Mouse (Mus musculus): ENCODE results near the gene Ccr1l1. TPM values are rescaled to one million over a fixed set of nuclear protein-coding genes. Genes with fewer than 3 reads are reported as not detected.

Gene Ccr1l1
- polyA plus RNA-seq, 1 experiment from 2014 or later = not detected

DNA sequence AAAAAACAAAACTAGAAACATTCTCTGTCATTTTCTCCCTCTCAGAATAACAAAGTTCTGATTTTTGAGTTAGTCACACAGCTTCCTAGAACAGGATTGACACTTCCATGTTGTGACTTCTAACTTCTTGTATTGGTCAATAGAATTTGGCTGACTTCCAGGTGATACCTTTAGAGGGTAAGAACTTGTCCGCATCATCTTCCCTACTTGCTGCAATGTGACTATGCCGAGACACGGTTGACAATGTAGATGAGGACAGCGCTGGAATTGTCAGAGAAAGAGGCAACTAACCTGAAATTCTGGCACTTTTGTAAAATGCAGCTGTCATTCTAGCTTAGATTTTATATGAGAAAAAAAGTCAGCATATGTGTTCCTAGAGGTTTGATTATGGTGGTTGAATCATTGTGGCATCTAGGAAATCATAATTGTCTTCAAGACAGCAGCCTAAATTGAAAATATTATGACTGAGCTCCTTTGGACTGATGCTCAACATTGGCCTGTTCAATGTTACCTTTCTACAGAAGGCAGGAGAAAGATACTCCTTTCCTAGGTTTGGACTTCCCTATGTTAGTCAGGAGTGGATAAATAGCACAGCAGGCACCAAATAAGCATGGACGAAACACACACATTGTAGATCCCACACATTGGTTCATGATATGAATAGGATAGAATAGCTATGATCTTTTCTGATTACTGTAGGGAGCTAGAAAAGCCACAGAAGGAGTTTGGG is 44.3 kb downstream of the Ccr1l1 start:
- Histone ChIP-seq H3K27me3 (no peaks in the 10 kb centered on the region), H3K4me2 (no peak overlapping the region), H3K27ac (no peak overlapping the region), H3K36me3 (no peaks in the 10 kb centered on the region), H3K9ac (no peak overlapping the region), H3K4me1 (peaks cover 4% of the 10 kb centered on the region; the same call in 1 of the 2 replicates), H3K9me3 (no peaks in the 10 kb centered on the region), H3K4me3 (no peak overlapping the region)
- WGBS = 91% methylated on average over 5 of the region's 5 CpGs
- no peak for ATAC-seq (ENCODE audit: borderline replicate concordance, extremely low read depth, low FRiP score, low TSS enrichment)

DNA sequence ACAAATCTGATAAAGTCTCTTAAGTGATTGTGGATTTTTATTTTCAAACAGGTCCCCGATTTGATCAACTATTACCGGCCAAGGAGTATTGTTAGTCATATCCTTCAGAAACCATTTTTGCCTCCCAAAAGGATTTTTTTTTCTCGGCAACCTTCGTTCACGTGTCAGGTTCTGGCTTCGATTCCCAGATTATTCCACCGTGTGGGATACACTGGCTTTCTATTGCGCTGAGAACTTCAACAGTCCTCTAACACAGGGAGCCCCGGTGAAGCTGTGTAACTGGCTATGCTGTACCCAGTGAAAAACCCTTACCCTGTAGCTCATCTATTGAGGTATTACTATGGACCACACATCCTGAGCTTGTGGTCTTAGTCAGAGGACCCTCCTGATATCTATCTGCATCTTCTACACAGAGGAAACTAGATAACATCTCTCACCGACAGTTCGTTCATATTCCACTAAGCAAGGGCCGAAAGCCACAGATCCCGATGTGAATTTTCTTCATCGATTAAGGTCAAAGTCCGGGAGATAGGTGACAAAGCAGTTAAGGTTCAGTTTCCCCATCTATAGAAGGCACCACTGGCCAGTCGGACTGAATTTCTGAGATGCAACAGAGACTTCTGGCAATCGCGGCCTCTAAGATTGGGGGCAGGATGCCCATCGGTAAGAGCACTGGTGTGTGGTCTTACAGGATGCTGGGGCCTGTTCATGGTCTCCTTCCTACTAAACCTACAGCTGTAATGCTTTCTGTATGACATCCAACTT is 45.1 kb downstream of the Ccr1l1 start:
- no peak overlapping the region for H3K9ac ChIP-seq
- H3K4me3 ChIP-seq = no peak overlapping the region
- WGBS = 90% methylated on average over 19 of the region's 19 CpGs
- H3K36me3 ChIP-seq = no peaks in the 10 kb centered on the region
- no peak overlapping the region for H3K27ac ChIP-seq
- no peak overlapping the region for H3K4me2 ChIP-seq
- H3K9me3 ChIP-seq = no peaks in the 10 kb centered on the region
- ATAC-seq (ENCODE audit: borderline replicate concordance, extremely low read depth, low FRiP score, low TSS enrichment) = no peak
- peaks cover 7% of the 10 kb centered on the region; the same call in 1 of the 2 replicates for H3K4me1 ChIP-seq
- H3K27me3 ChIP-seq = no peaks in the 10 kb centered on the region

DNA sequence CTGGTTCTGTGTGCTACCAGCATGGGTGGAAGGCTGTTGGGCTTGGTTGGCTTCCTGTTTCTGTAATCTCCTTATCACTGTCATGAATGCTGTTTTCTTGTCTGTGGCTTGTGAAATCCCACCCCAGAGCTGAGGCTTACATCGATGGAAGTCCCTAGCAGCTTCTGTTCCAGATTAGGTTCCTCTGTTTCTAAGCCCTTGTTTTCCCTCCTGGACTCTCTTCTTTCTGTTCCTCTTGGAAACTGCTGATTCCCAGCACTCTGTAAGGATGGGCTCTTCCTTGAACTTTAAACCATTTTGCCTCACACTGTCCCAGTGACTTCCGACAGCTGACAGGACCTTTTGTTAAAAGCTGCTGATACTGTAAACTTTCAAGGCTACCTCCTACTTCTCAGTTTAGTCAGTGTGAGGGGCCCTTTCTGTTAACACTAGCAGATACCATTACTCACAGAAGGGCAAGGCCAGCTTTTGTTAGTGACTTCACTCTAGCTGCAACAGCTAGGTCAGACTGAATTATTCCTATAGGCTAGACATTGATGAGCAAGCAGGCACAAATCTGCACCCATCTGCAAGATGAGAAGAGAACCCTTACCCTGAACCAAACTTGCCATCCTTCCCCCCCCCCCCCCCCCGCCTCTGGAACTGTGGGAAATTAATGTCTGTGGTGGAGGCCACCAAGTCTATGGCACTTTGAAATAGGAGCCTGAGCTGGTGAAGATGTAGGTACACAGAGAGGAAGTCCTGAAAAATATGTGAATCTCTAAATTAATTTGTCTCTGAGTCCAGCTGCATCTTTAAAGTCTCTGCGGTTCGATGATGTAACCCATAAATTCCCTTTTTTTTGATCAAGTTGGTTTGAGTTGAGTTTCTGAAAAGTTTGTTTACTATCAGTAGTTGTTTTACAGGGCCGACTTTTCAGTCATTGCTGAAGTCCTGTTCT is 46.2 kb downstream of the Ccr1l1 start:
- Histone ChIP-seq H3K4me3 (no peak overlapping the region), H3K4me2 (no peak overlapping the region), H3K4me1 (peaks cover 7% of the 10 kb centered on the region; the same call in 1 of the 2 replicates), H3K36me3 (no peaks in the 10 kb centered on the region), H3K9ac (no peak overlapping the region), H3K27ac (no peak overlapping the region), H3K27me3 (no peaks in the 10 kb centered on the region), H3K9me3 (no peaks in the 10 kb centered on the region)
- WGBS = 49% methylated on average over 6 of the region's 6 CpGs
- no peak for ATAC-seq (ENCODE audit: borderline replicate concordance, extremely low read depth, low FRiP score, low TSS enrichment)

DNA sequence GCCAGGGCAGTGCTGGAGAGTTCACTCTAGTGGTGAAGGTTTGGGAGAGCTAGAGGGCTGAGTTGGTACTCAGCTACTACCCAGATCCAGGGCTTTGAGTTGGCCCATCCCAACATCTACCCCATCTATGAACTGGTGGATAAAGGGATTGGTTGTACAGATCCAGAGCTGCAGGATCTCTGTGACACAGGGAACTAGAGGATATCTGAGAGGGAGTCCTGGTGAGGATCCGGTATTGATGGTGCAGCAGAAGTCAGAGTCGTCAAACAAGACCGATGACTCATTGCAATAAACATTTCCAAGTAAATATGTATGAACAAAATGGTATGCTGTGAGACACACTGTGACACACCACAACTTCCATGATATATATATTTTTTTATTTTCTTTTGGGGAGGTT is 47.3 kb downstream of the Ccr1l1 start:
- 85% methylated on average over 3 of the region's 3 CpGs for WGBS
- no peak overlapping the region for H3K4me2 ChIP-seq
- H3K36me3 ChIP-seq = no peaks in the 10 kb centered on the region
- no peak for ATAC-seq (ENCODE audit: borderline replicate concordance, extremely low read depth, low FRiP score, low TSS enrichment)
- no peak overlapping the region for H3K27ac ChIP-seq
- H3K9ac ChIP-seq = no peak overlapping the region
- H3K4me3 ChIP-seq = no peak overlapping the region
- H3K9me3 ChIP-seq = no peaks in the 10 kb centered on the region
- no peaks in the 10 kb centered on the region for H3K27me3 ChIP-seq
- H3K4me1 ChIP-seq = peaks cover 7% of the 10 kb centered on the region; the same call in 1 of the 2 replicates

DNA sequence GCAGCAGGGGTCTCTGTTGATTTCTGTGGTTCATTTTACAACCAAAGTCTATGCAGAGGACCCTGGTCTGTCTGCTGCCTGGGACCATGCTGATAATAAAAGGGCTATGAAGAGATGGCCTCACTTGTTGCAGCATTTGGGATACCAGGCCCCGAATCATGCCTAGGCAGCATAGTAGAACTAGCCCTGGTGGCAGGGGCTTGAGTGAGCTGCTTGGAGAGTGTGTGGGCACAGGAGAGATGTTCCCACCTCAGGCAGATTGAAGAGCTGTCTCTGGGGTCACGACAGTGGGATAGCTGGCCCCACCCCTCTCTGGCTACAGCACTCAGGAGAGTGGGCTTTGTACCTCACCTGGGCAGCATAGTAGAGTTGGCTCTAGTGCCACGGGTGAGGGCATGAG is 47.7 kb downstream of the Ccr1l1 start:
- WGBS = 68% methylated on average over 3 of the region's 3 CpGs

DNA sequence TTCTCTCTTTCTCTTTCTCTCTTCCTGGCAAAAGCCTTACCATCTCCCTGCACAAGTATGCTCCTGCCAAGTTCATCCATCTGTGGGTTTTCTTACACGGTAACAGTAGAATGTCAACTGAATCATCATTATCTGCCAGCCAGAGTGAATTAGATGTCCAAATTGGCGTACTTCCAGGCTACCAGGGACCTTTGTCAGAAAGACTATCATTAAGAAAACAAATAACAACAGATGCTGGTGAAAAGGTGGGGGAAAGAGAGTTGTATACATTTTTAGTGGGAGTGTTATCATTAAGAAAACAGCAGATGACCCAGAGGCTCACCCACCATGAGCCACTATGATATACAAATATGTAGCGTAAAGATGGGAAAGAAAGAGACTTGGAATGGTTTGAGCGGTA is 48.3 kb downstream of the Ccr1l1 start:
- no peak overlapping the region for H3K27ac ChIP-seq
- ATAC-seq (ENCODE audit: borderline replicate concordance, extremely low read depth, low FRiP score, low TSS enrichment) = no peak
- no peak overlapping the region for H3K4me2 ChIP-seq
- H3K36me3 ChIP-seq = no peaks in the 10 kb centered on the region
- H3K4me3 ChIP-seq = no peak overlapping the region
- no peak overlapping the region for H3K9ac ChIP-seq
- peaks cover 12% of the 10 kb centered on the region for H3K4me1 ChIP-seq
- 56% methylated on average over 4 of the region's 4 CpGs for WGBS
- no peaks in the 10 kb centered on the region for H3K9me3 ChIP-seq
- H3K27me3 ChIP-seq = no peaks in the 10 kb centered on the region

More for the DNA sequence above, 47.7 kb downstream of the Ccr1l1 start:
- Histone ChIP-seq H3K4me1 (peaks cover 11% of the 10 kb centered on the region), H3K36me3 (no peaks in the 10 kb centered on the region), H3K9ac (no peak overlapping the region), H3K27me3 (no peaks in the 10 kb centered on the region), H3K27ac (no peak overlapping the region), H3K4me2 (no peak overlapping the region), H3K4me3 (no peak overlapping the region), H3K9me3 (no peaks in the 10 kb centered on the region)
- no peak for ATAC-seq (ENCODE audit: borderline replicate concordance, extremely low read depth, low FRiP score, low TSS enrichment)

DNA sequence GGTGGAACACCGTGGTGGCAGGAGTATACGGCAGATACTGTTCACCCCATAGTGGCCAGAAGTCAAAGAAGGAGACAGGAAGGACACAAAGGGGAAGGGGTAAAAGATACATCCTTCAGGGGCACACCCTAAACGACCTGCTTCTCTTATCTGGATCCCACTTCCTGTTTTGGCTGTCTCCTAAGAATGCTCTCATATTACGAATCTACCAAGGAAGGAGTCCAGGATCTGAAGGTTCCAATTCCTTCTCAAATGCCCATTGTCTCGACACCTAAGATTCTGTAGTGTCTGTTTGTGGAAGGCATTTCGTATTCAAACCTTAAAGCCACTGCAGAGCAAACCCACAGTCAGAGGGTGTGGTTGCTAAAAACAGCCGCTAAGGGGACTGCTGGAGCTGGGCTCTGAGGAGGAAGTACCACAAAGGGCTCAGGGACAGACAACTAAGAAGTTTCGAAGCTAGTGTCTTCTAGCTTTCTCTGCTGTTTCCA is 49.4 kb downstream of the Ccr1l1 start:
- no peak for ATAC-seq (ENCODE audit: borderline replicate concordance, extremely low read depth, low FRiP score, low TSS enrichment)
- WGBS = 25% methylated on average over 8 of the region's 8 CpGs
- Histone ChIP-seq H3K4me2 (peak overlapping the region; percentile 11; the same call in 1 of the 2 replicates), H3K9me3 (no peaks in the 10 kb centered on the region), H3K9ac (no peak overlapping the region), H3K4me3 (no peak overlapping the region), H3K27ac (no peak overlapping the region), H3K4me1 (peaks cover 15% of the 10 kb centered on the region), H3K27me3 (no peaks in the 10 kb centered on the region), H3K36me3 (no peaks in the 10 kb centered on the region)

DNA sequence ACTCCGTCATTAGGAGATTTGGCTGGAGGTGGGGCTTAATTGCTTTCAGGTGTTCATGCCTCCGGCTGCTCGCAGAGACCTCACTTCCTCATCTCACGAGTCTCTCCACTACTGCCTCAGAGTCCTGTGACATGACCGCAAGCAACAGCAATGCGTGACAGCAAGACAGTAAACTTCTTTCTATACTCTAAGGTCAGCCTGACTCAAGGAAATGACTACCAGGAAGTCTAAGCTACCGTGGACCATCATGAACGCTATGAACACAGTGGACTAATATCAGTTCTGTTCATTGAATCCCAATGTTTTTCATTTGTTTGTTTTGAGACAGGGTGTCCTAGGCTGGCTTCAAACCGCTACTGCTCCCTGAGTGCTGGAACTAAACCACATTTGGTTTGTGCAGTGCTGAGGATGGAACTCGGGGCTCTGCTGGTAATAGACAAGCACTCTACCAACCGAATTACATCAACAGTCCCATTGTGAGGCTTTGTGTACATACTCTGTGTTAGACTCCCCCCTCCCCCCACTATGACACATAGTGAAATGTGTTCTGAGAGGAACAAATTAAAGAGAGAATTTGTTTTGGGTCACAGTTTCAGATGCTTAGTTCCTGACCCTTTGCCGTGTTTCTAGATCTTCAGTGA is 50.0 kb downstream of the Ccr1l1 start:
- Histone ChIP-seq H3K4me2 (no peak overlapping the region), H3K9me3 (no peaks in the 10 kb centered on the region), H3K36me3 (no peaks in the 10 kb centered on the region), H3K4me3 (no peak overlapping the region), H3K27ac (no peak overlapping the region), H3K9ac (no peak overlapping the region), H3K27me3 (no peaks in the 10 kb centered on the region), H3K4me1 (peaks cover 21% of the 10 kb centered on the region)
- 55% methylated on average over 12 of the region's 12 CpGs for WGBS
- no peak for ATAC-seq (ENCODE audit: borderline replicate concordance, extremely low read depth, low FRiP score, low TSS enrichment)

DNA sequence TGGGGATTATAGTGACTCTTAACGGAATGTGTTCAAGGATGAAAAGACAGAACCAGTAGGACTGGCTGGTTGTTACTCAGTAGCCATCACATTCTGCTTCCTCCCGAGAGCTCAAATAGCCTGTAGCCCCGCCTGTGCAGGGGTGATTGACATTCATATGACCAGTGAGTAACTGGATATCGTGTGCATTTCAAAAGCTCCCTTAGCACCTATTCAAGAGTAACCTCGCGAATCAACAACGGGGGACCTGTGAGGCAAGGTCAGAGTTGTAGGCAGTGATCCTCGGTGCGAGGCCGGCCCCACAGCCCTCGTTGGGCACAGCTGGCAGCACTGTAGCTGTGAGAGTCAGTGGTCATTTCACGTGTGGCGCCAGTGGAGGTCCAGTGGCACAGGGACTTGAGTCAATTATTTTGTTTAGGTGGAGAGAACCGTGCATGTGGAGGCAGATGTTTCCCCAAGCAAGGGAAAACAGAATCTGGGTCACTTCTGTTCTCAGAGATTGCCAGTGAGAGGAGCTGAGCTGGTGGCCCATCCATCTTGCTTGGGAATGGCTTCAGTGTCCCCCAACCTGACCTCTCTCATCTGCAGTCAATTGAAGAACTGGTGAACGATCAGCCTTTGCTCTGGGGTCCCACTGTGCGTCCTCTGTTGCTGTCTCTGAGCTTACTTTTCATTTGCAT is 50.8 kb downstream of the Ccr1l1 start:
- no peak overlapping the region for H3K9ac ChIP-seq
- H3K27me3 ChIP-seq = no peaks in the 10 kb centered on the region
- no peaks in the 10 kb centered on the region for H3K36me3 ChIP-seq
- H3K9me3 ChIP-seq = no peaks in the 10 kb centered on the region
- no peak overlapping the region for H3K4me3 ChIP-seq
- peaks cover 24% of the 10 kb centered on the region for H3K4me1 ChIP-seq
- ATAC-seq (ENCODE audit: borderline replicate concordance, extremely low read depth, low FRiP score, low TSS enrichment) = no peak
- WGBS = 51% methylated on average over 16 of the region's 16 CpGs
- H3K4me2 ChIP-seq = no peak overlapping the region
- H3K27ac ChIP-seq = no peak overlapping the region

All from lung, embryonic 15.5 days (tissue).